Mouse (Mus musculus): ENCODE measurements around the gene Spata25. TPM values are rescaled to one million over a fixed set of nuclear protein-coding genes. Genes with fewer than 3 reads are reported as not detected.
"Not testable (repeated sequence)": the region's sequence is repeated elsewhere in the genome, so short reads cannot be mapped to it uniquely, and the experiment has no call there.

The Spata25 gene
- polyA plus RNA-seq, 1 experiment from 2014 or later, result not detected

GRCm38 (mm10) chr2:164804533-164805331 lies 23.6 kb downstream of the Spata25 start, which contains the start of the genes Acot8 and Zswim3:
Gene Acot8, minus strand, starts transcription at chr2:164804882.
Gene Zswim3, plus strand, starts transcription at chr2:164805098.
- H3K9ac ChIP-seq (ENCODE audit: low read length), result peak within 1 kb of the TSS; percentile 78
- peak; percentile 98 for ATAC-seq

GRCm38 (mm10) chr2:164803921-164804313 lies 24.4 kb downstream of the Spata25 start:
- ATAC-seq (no peak), DNase-seq (ENCODE audit: low spot score) (no peak)
- peak overlapping the region; percentile 78 for H3K9ac ChIP-seq (ENCODE audit: low read length)
- H3K27me3 ChIP-seq (replicated peaks; ENCODE audit: control insufficient read depth, insufficient read depth, low read length), result no peaks in the 10 kb centered on the region
- 55% methylated on average over 1 of the region's 1 CpGs for WGBS
- H3K4me2 ChIP-seq (ENCODE audit: low read length), result peak overlapping the region; percentile 62
- H3K4me3 ChIP-seq (ENCODE audit: low read depth, low read length), result peak overlapping the region; percentile 77
- peaks cover 8% of the 10 kb centered on the region; the same call in 1 of the 2 replicates for H3K4me1 ChIP-seq (ENCODE audit: control insufficient read depth, insufficient read depth, low read length)
- H3K9me3 ChIP-seq (replicated peaks; ENCODE audit: control insufficient read depth, low read length), result no peaks in the 10 kb centered on the region
- no peak overlapping the region for H3K27ac ChIP-seq (ENCODE audit: low read depth, low read length)
- peaks cover 19% of the 10 kb centered on the region; the same call in 1 of the 2 replicates for H3K36me3 ChIP-seq (ENCODE audit: control insufficient read depth, insufficient read depth, low read length)

More at GRCm38 (mm10) chr2:164804533-164805331, 23.6 kb downstream of the Spata25 start, which contains the start of the genes Acot8 and Zswim3:
- peak; percentile 99 for DNase-seq (ENCODE audit: low spot score)
- H3K27ac ChIP-seq (ENCODE audit: low read depth, low read length), result peak within 1 kb of the TSS; percentile 74
- H3K27me3 ChIP-seq (replicated peaks; ENCODE audit: control insufficient read depth, insufficient read depth, low read length), result no peaks in the 10 kb centered on the region
- H3K4me3 ChIP-seq (ENCODE audit: low read depth, low read length), result peak within 1 kb of the TSS; percentile 77
- H3K9me3 ChIP-seq (replicated peaks; ENCODE audit: control insufficient read depth, low read length), result no peaks in the 10 kb centered on the region
- peaks cover 16% of the 10 kb centered on the region; the same call in 1 of the 2 replicates for H3K36me3 ChIP-seq (ENCODE audit: control insufficient read depth, insufficient read depth, low read length)
- peak within 1 kb of the TSS; percentile 85 for H3K4me2 ChIP-seq (ENCODE audit: low read length)
- H3K4me1 ChIP-seq (ENCODE audit: control insufficient read depth, insufficient read depth, low read length), result peaks cover 8% of the 10 kb centered on the region; the same call in 1 of the 2 replicates
- whole genome bisulfite sequencing, result under 1% methylated on average over 47 of the region's 47 CpGs

GRCm38 (mm10) chr2:164803201-164803920 lies 25.0 kb downstream of the Spata25 start:
- H3K36me3 ChIP-seq (ENCODE audit: control insufficient read depth, insufficient read depth, low read length), result 0 out of 2 replicates have a peak, but pooled peaks cover 16% of the 10 kb centered on the region
- ATAC-seq (no peak), DNase-seq (ENCODE audit: low spot score) (no peak)
- no peaks in the 10 kb centered on the region for H3K27me3 ChIP-seq (replicated peaks; ENCODE audit: control insufficient read depth, insufficient read depth, low read length)
- 91% methylated on average over 16 of the region's 16 CpGs for WGBS
- no peak overlapping the region for H3K27ac ChIP-seq (ENCODE audit: low read depth, low read length)
- peaks cover 8% of the 10 kb centered on the region; the same call in 1 of the 2 replicates for H3K4me1 ChIP-seq (ENCODE audit: control insufficient read depth, insufficient read depth, low read length)
- peak overlapping the region; percentile 62 for H3K4me2 ChIP-seq (ENCODE audit: low read length)
- peak overlapping the region; percentile 77; the same call in 1 of the 2 replicates for H3K4me3 ChIP-seq (ENCODE audit: low read depth, low read length)
- peak overlapping the region; percentile 78 for H3K9ac ChIP-seq (ENCODE audit: low read length)
- no peaks in the 10 kb centered on the region for H3K9me3 ChIP-seq (replicated peaks; ENCODE audit: control insufficient read depth, low read length)

- Histone ChIP-seq H3K27me3 (replicated peaks; ENCODE audit: control insufficient read depth, insufficient read depth, low read length) (no peaks in the 10 kb centered on the region), H3K4me2 (ENCODE audit: low read length) (no peak overlapping the region), H3K4me1 (ENCODE audit: control insufficient read depth, insufficient read depth, low read length) (peaks cover 5% of the 10 kb centered on the region; the same call in 1 of the 2 replicates), H3K9me3 (replicated peaks; ENCODE audit: control insufficient read depth, low read length) (no peaks in the 10 kb centered on the region), H3K4me3 (ENCODE audit: low read depth, low read length) (no peak overlapping the region), H3K9ac (ENCODE audit: low read length) (no peak overlapping the region), H3K27ac (ENCODE audit: low read depth, low read length) (no peak overlapping the region), H3K36me3 (ENCODE audit: control insufficient read depth, insufficient read depth, low read length) (peaks cover 43% of the 10 kb centered on the region)
- ATAC-seq (no peak), DNase-seq (ENCODE audit: low spot score) (no peak)
- WGBS, result 90% methylated on average over 13 of the region's 13 CpGs
Observed at GRCm38 (mm10) chr2:164800252-164801004, 27.9 kb downstream of the Spata25 start.

- H3K9me3 ChIP-seq (replicated peaks; ENCODE audit: control insufficient read depth, low read length); H3K4me2 ChIP-seq (ENCODE audit: low read length); H3K4me3 ChIP-seq (ENCODE audit: low read depth, low read length); H3K9ac ChIP-seq (ENCODE audit: low read length); H3K4me1 ChIP-seq (ENCODE audit: control insufficient read depth, insufficient read depth, low read length); ATAC-seq; H3K27ac ChIP-seq (ENCODE audit: low read depth, low read length); H3K27me3 ChIP-seq (replicated peaks; ENCODE audit: control insufficient read depth, insufficient read depth, low read length): not testable (repeated sequence)
- H3K36me3 ChIP-seq (ENCODE audit: control insufficient read depth, insufficient read depth, low read length), result peaks cover 56% of the 10 kb centered on the region
- 82% methylated on average over 6 of the region's 6 CpGs for WGBS
- peak; percentile 28 for DNase-seq (ENCODE audit: low spot score)
Observed at GRCm38 (mm10) chr2:164798554-164798953, 29.8 kb downstream of the Spata25 start.

- H3K27me3 ChIP-seq (replicated peaks; ENCODE audit: control insufficient read depth, insufficient read depth, low read length), result no peaks in the 10 kb centered on the region
- no peak overlapping the region for H3K9ac ChIP-seq (ENCODE audit: low read length)
- peaks cover 78% of the 10 kb centered on the region for H3K36me3 ChIP-seq (ENCODE audit: control insufficient read depth, insufficient read depth, low read length)
- H3K4me3 ChIP-seq (ENCODE audit: low read depth, low read length), result no peak overlapping the region
- H3K27ac ChIP-seq (ENCODE audit: low read depth, low read length), result no peak overlapping the region
- ATAC-seq (no peak), DNase-seq (ENCODE audit: low spot score) (no peak)
- 88% methylated on average over 4 of the region's 4 CpGs for WGBS
- no peaks in the 10 kb centered on the region for H3K4me1 ChIP-seq (ENCODE audit: control insufficient read depth, insufficient read depth, low read length)
- no peak overlapping the region for H3K4me2 ChIP-seq (ENCODE audit: low read length)
- H3K9me3 ChIP-seq (replicated peaks; ENCODE audit: control insufficient read depth, low read length), result no peaks in the 10 kb centered on the region
Observed at GRCm38 (mm10) chr2:164795868-164796267, 32.5 kb downstream of the Spata25 start.

GRCm38 (mm10) chr2:164794293-164794692 lies 34.0 kb downstream of the Spata25 start:
- Histone ChIP-seq H3K4me2 (ENCODE audit: low read length) (no peak overlapping the region), H3K27me3 (replicated peaks; ENCODE audit: control insufficient read depth, insufficient read depth, low read length) (no peaks in the 10 kb centered on the region), H3K36me3 (ENCODE audit: control insufficient read depth, insufficient read depth, low read length) (peaks cover 66% of the 10 kb centered on the region), H3K9ac (ENCODE audit: low read length) (no peak overlapping the region), H3K9me3 (replicated peaks; ENCODE audit: control insufficient read depth, low read length) (no peaks in the 10 kb centered on the region), H3K4me1 (ENCODE audit: control insufficient read depth, insufficient read depth, low read length) (no peaks in the 10 kb centered on the region), H3K27ac (ENCODE audit: low read depth, low read length) (no peak overlapping the region), H3K4me3 (ENCODE audit: low read depth, low read length) (no peak overlapping the region)
- peak; percentile 94 for DNase-seq (ENCODE audit: low spot score)
- 25% methylated on average over 5 of the region's 5 CpGs for WGBS
- ATAC-seq, result peak; percentile 38

GRCm38 (mm10) chr2:164793772-164794171 lies 34.6 kb downstream of the Spata25 start:
- H3K9ac ChIP-seq (ENCODE audit: low read length), result no peak overlapping the region
- H3K9me3 ChIP-seq (replicated peaks; ENCODE audit: control insufficient read depth, low read length), result no peaks in the 10 kb centered on the region
- no peak overlapping the region for H3K4me3 ChIP-seq (ENCODE audit: low read depth, low read length)
- H3K27me3 ChIP-seq (replicated peaks; ENCODE audit: control insufficient read depth, insufficient read depth, low read length), result no peaks in the 10 kb centered on the region
- DNase-seq (ENCODE audit: low spot score) (peak; percentile 20), ATAC-seq (no peak)
- no peak overlapping the region for H3K4me2 ChIP-seq (ENCODE audit: low read length)
- H3K4me1 ChIP-seq (ENCODE audit: control insufficient read depth, insufficient read depth, low read length), result no peaks in the 10 kb centered on the region
- WGBS, result 99% methylated on average over 2 of the region's 2 CpGs
- H3K36me3 ChIP-seq (ENCODE audit: control insufficient read depth, insufficient read depth, low read length), result peaks cover 68% of the 10 kb centered on the region
- H3K27ac ChIP-seq (ENCODE audit: low read depth, low read length), result no peak overlapping the region

Data from forebrain, embryonic 14.5 days (tissue).